Mouse (Mus musculus): Measurements from ENCODE around the gene Ubn1. TPM values are rescaled to one million over a fixed set of nuclear protein-coding genes. Genes with fewer than 3 reads are reported as not detected.

Ubn1 gene
- polyA plus RNA-seq, 1 experiment = 12.9 TPM

DNA sequence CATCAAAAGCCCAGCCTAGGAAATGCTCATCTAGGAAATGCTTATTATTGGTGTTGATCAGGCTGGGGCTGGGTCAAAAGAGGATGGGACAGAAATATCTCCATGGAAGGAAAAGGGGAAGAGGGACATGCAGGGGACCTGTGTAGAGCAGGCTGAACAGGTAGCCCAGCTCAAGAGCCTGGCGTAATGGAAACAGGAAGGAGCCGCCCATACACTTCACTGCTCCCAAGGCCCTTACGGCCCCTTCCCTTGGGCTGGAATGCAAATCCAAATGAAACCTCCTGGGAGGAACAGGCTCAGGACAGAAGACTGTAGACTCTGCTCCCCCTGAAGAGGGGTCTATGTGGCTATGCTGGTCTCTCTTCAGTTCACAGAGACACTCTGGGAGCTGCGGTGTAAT lies 35.3 kb upstream of the Ubn1 start:
- TF ChIP-seq MAX (IDR thresholded peaks at IDR 0.05; ENCODE audit: low read depth) = no peak
- no peak for TF ChIP-seq TCF12 (IDR thresholded peaks at IDR 0.05; ENCODE audit: insufficient read depth, poor library complexity, severe bottlenecking)
- no peak for TF ChIP-seq E2F4 (IDR thresholded peaks at IDR 0.05; ENCODE audit: insufficient read depth)
- TF ChIP-seq MYOD1 (IDR thresholded peaks at IDR 0.05; ENCODE audit: control insufficient read depth in 1 of 3, insufficient read length in 2 of 3, low read depth in 2 of 3) = no peak
- no peak for TF ChIP-seq CEBPB (IDR thresholded peaks at IDR 0.05; ENCODE audit: insufficient read depth, poor library complexity, severe bottlenecking)
- TF ChIP-seq USF1 (IDR thresholded peaks at IDR 0.05; ENCODE audit: low read depth) = no peak
- no peak for TF ChIP-seq POLR2AphosphoS2 (IDR thresholded peaks at IDR 0.05; ENCODE audit: insufficient read length, low read depth)
- TF ChIP-seq REST (IDR thresholded peaks at IDR 0.05; ENCODE audit: insufficient read depth, insufficient read length) = no peak
- TF ChIP-seq TCF3 (IDR thresholded peaks at IDR 0.05; ENCODE audit: insufficient read length, low read depth) = no peak
- TF ChIP-seq SRF (IDR thresholded peaks at IDR 0.05; ENCODE audit: control insufficient read depth, insufficient read length, low read depth) = no peak
- TF ChIP-seq MYOG (IDR thresholded peaks at IDR 0.05; ENCODE audit: control insufficient read depth in 1 of 3, insufficient read depth in 1 of 3, insufficient read length in 2 of 3, low read depth in 2 of 3) = no peak
- no peak for TF ChIP-seq POLR2A (IDR thresholded peaks at IDR 0.05; ENCODE audit: insufficient read length, low read depth)
- H3K4me3 ChIP-seq = no peak overlapping the region
- H3K27me3 ChIP-seq (ENCODE audit: control insufficient read depth, insufficient read depth, insufficient read length) = no peaks in the 10 kb centered on the region
- no peaks in the 10 kb centered on the region for H3K79me2 ChIP-seq (ENCODE audit: control insufficient read depth, insufficient read depth)
- no peak overlapping the region for H3ac ChIP-seq (ENCODE audit: control insufficient read depth, insufficient read length)
- H3K36me3 ChIP-seq (ENCODE audit: control insufficient read depth, insufficient read depth) = peaks cover 29% of the 10 kb centered on the region
- no peak overlapping the region for H3K4me2 ChIP-seq (ENCODE audit: low read depth)

DNA sequence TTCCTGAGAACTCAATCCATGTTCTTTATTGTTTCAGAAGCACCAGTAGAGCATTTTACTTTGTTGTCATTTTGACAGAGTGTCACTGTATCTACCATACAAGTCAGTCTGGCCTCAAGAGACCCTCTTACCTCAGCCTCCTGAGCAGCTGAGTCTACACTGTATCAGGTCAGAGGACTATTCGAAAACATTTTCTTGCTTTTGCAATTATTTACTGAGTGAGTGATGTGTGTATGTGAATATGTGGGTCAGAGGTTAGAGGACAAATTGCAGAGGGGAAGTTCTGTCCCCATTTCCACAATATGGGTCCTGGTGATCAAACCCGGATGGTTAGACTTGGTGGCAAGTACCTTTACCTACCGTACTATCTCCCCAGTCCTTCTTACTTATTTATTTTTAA lies 25.8 kb upstream of the Ubn1 start:
- no peak overlapping the region for H3ac ChIP-seq (ENCODE audit: control insufficient read depth, insufficient read length)
- no peak for TF ChIP-seq MAX (IDR thresholded peaks at IDR 0.05; ENCODE audit: low read depth)

DNA sequence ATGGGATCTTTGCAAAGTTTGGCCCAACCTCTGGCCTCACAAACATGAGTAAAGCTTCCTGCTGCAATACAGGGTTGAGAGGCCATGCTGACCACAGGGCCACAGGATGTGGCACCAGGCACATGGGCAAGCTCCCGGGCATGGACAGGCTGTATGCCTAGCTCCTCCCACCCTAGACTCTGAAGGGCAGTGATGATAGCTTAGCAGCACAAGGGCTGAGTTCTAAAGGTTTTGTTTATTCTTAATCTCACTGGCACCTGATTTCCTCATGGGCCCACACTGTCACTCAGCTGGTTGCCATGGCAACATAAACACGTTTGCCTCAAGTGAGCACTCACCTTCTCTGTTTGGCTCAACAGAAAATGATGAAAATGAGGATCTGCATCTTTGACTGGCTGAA lies 20.0 kb upstream of the Ubn1 start:
- no peak overlapping the region for H3K4me2 ChIP-seq (ENCODE audit: low read depth)
- TF ChIP-seq TCF3 (IDR thresholded peaks at IDR 0.05; ENCODE audit: insufficient read length, low read depth) (no peak), POLR2A (IDR thresholded peaks at IDR 0.05; ENCODE audit: insufficient read length, low read depth) (no peak), TCF12 (IDR thresholded peaks at IDR 0.05; ENCODE audit: insufficient read depth, poor library complexity, severe bottlenecking) (no peak), CEBPB (IDR thresholded peaks at IDR 0.05; ENCODE audit: insufficient read depth, poor library complexity, severe bottlenecking) (no peak), REST (IDR thresholded peaks at IDR 0.05; ENCODE audit: insufficient read depth, insufficient read length) (no peak), E2F4 (IDR thresholded peaks at IDR 0.05; ENCODE audit: insufficient read depth) (no peak)
- peaks cover 84% of the 10 kb centered on the region for H3K36me3 ChIP-seq (ENCODE audit: control insufficient read depth, insufficient read depth)
- no peaks in the 10 kb centered on the region for H3K27me3 ChIP-seq (ENCODE audit: control insufficient read depth, insufficient read depth, insufficient read length)
- no peak overlapping the region for H3K4me3 ChIP-seq
- H3ac ChIP-seq (ENCODE audit: control insufficient read depth, insufficient read length) = no peak overlapping the region
- H3K79me2 ChIP-seq (ENCODE audit: control insufficient read depth, insufficient read depth) = no peaks in the 10 kb centered on the region

More for the DNA sequence above, 25.8 kb upstream of the Ubn1 start:
- H3K36me3 ChIP-seq (ENCODE audit: control insufficient read depth, insufficient read depth) = peaks cover 75% of the 10 kb centered on the region
- no peaks in the 10 kb centered on the region for H3K79me2 ChIP-seq (ENCODE audit: control insufficient read depth, insufficient read depth)
- no peak overlapping the region for H3K4me3 ChIP-seq
- H3K4me2 ChIP-seq (ENCODE audit: low read depth) = no peak overlapping the region
- no peaks in the 10 kb centered on the region for H3K27me3 ChIP-seq (ENCODE audit: control insufficient read depth, insufficient read depth, insufficient read length)

DNA sequence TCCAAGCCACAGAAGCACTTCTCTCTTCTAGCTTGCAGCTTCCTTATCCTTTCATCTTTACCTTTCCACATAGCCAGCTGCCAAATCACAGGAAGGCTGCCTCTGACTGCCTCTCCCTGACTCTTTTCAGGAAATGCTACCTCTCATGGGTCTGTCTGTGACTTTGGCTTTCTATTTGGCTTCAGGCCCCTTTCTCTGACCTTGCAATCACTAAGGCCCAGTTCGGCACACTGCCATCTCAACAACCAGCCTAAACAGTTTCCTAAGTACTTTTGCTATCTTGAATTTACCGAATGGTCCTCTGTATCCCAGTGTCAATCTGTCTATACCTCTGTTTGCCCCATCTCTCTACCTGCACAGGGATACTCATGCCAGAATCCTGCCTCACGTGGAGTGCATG lies 14.3 kb upstream of the Ubn1 start:
- Histone ChIP-seq H3K79me2 (ENCODE audit: control insufficient read depth, insufficient read depth) (no peaks in the 10 kb centered on the region), H3K4me3 (no peak overlapping the region), H3K27me3 (ENCODE audit: control insufficient read depth, insufficient read depth, insufficient read length) (no peaks in the 10 kb centered on the region), H3K36me3 (ENCODE audit: control insufficient read depth, insufficient read depth) (peaks cover 74% of the 10 kb centered on the region), H3ac (ENCODE audit: control insufficient read depth, insufficient read length) (no peak overlapping the region), H3K4me2 (ENCODE audit: low read depth) (no peak overlapping the region)
- no peak for TF ChIP-seq MAX (IDR thresholded peaks at IDR 0.05; ENCODE audit: low read depth)
- TF ChIP-seq POLR2A (IDR thresholded peaks at IDR 0.05; ENCODE audit: insufficient read length, low read depth) = no peak
- no peak for TF ChIP-seq POLR2AphosphoS2 (IDR thresholded peaks at IDR 0.05; ENCODE audit: insufficient read length, low read depth)
- TF ChIP-seq REST (IDR thresholded peaks at IDR 0.05; ENCODE audit: insufficient read depth, insufficient read length) = no peak
- TF ChIP-seq TCF12 (IDR thresholded peaks at IDR 0.05; ENCODE audit: insufficient read depth, poor library complexity, severe bottlenecking) = no peak
- no peak for TF ChIP-seq MYOG (IDR thresholded peaks at IDR 0.05; ENCODE audit: control insufficient read depth in 1 of 3, insufficient read depth in 1 of 3, insufficient read length in 2 of 3, low read depth in 2 of 3)
- no peak for TF ChIP-seq CEBPB (IDR thresholded peaks at IDR 0.05; ENCODE audit: insufficient read depth, poor library complexity, severe bottlenecking)
- TF ChIP-seq E2F4 (IDR thresholded peaks at IDR 0.05; ENCODE audit: insufficient read depth) = no peak
- no peak for TF ChIP-seq USF1 (IDR thresholded peaks at IDR 0.05; ENCODE audit: low read depth)
- TF ChIP-seq SRF (IDR thresholded peaks at IDR 0.05; ENCODE audit: control insufficient read depth, insufficient read length, low read depth) = no peak
- no peak for TF ChIP-seq TCF3 (IDR thresholded peaks at IDR 0.05; ENCODE audit: insufficient read length, low read depth)
- TF ChIP-seq MYOD1 (IDR thresholded peaks at IDR 0.05; ENCODE audit: control insufficient read depth in 1 of 3, insufficient read length in 2 of 3, low read depth in 2 of 3) = no peak

DNA sequence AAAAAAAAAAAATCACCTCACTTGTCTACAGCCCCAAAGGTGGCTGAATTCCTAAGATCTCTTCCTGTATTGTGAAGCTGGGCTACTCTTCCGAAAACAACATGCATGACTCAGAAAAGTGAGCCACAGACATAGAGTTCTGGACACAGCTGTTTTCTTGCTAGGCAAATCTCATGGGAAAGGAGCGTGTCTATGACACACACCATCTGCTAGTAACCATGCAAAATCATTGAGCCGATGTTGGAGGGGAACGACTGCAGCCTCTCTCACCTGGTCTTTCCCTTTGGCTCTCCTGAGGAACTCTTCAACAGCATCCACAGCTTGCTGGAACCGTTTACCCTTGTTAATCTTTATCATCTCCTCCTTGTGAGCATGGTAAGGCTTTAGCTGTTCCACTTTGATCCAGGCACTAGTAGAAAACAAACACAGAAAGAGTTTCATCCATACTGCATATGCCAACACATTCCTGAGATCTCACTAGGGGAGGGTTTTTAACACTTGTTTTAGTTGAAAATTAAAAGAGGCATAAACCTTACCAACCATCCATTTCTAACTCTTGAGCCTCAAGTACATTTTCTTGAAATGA lies 13.1 kb upstream of the Ubn1 start:
- Histone ChIP-seq H3K27me3 (ENCODE audit: control insufficient read depth, insufficient read depth, insufficient read length) (no peaks in the 10 kb centered on the region), H3K79me2 (ENCODE audit: control insufficient read depth, insufficient read depth) (no peaks in the 10 kb centered on the region), H3K4me2 (ENCODE audit: low read depth) (no peak overlapping the region), H3ac (ENCODE audit: control insufficient read depth, insufficient read length) (no peak overlapping the region), H3K36me3 (ENCODE audit: control insufficient read depth, insufficient read depth) (peaks cover 74% of the 10 kb centered on the region), H3K4me3 (no peak overlapping the region)
- no peak for TF ChIP-seq USF1 (IDR thresholded peaks at IDR 0.05; ENCODE audit: low read depth)
- TF ChIP-seq TCF12 (IDR thresholded peaks at IDR 0.05; ENCODE audit: insufficient read depth, poor library complexity, severe bottlenecking) = no peak
- TF ChIP-seq TCF3 (IDR thresholded peaks at IDR 0.05; ENCODE audit: insufficient read length, low read depth) = no peak
- no peak for TF ChIP-seq MYOD1 (IDR thresholded peaks at IDR 0.05; ENCODE audit: control insufficient read depth in 1 of 3, insufficient read length in 2 of 3, low read depth in 2 of 3)
- no peak for TF ChIP-seq POLR2A (IDR thresholded peaks at IDR 0.05; ENCODE audit: insufficient read length, low read depth)
- no peak for TF ChIP-seq CEBPB (IDR thresholded peaks at IDR 0.05; ENCODE audit: insufficient read depth, poor library complexity, severe bottlenecking)

All from myocyte (in vitro differentiated cells).